Mouse (Mus musculus) liver, adult 2 months (tissue): ENCODE measurements at regions not wholly inside any gene's neighbourhood (a gene's known extent, or its start where the extent isn't known, plus 50 kb on each side); places are given as distances from the start of the nearest gene placed in this dataset.

ENCODE experiments used
- CTCF ChIP-seq: fragments of 200-500 bp; IDR thresholded peaks from 2 replicates; pipeline ENCODE4 v1.5.1; 2011; ENCODE audit warnings: low read depth, low read length, control low read depth
- POLR2A ChIP-seq: fragments of 200-500 bp; IDR thresholded peaks from 2 replicates; pipeline ENCODE4 v1.6.1; 2011; ENCODE audit warnings: low read length, control low read depth; ENCODE audit not compliant: insufficient read depth; ENCODE audit errors: extremely low read depth

DNA sequence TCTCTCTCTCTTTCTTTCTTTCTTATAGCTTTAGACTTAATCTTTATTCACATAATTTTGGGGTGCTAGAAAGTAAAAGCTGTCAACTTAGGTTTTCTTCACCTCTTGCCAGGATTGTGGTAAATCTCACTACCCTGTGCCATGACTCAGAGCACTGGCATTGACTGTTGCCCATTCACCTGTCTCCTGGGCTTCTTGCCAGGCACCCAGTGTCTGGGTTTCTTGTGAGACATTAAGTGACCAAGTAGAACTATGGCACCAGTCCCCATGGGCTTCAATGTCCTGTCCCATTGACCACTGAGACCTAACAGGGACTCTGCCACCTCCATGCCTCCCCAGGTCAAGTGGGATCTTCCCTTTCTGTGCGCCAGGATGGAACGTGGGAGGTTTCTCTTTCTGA, 69.2 kb upstream of the Gadd45a start:
- no peak for TF ChIP-seq CTCF
- no peak for TF ChIP-seq POLR2A
